Mouse (Mus musculus): ENCODE results near the gene Olfr1295. TPM values are rescaled to one million over a fixed set of nuclear protein-coding genes. Genes with fewer than 3 reads are reported as not detected.

Olfr1295 gene
- polyA plus RNA-seq (2015; fragmentation: Nextera tagmentation; extraction: Ambion mirVana), result not detected in 2 replicates

GRCm38 (mm10) chr2:111569581-111569980, at the start of gene Olfr1295:
Gene Olfr1295 (minus strand): TSS chr2:111569681.

GRCm38 (mm10) chr2:111540191-111540590, 29.3 kb downstream of the Olfr1295 start, which contains the start of gene Olfr1294:
Gene Olfr1294 (minus strand): TSS chr2:111540291.

DNA sequence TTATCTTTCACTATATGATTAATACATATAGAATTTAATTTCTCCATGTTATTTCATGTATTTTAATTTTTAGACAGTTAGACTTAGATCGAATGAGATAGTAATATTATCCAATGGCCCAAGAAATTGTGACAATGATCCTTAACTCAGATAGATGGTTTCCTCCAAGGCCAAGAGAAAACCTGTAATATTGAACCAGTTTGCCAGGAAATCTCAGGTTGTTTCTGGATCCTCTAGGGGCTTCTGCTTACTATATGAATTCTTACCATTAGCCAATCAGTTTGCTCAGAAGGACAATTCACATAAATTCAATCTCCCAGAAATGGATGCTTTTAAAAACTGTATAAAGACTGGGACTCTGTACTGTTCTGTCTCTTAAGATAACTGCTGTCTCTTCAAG, 44.6 kb downstream of the Olfr1295 start, which contains the start of gene Olfr1293-ps:
Gene Olfr1293-ps, plus strand, starts transcription at position 301 of the 400 bp plus-strand sequence.

Other genes with a start within 250 kb of the Olfr1295 start
- gene Olfr1281, start 243.2 kb downstream of the Olfr1295 start, polyA plus RNA-seq (2015; fragmentation: Nextera tagmentation; extraction: Ambion mirVana), result not detected in 2 replicates
- gene Olfr1282, start 233.6 kb downstream of the Olfr1295 start, polyA plus RNA-seq (2015; fragmentation: Nextera tagmentation; extraction: Ambion mirVana), result not detected in 2 replicates
- gene Olfr1283, start 202.9 kb downstream of the Olfr1295 start, polyA plus RNA-seq (2015; fragmentation: Nextera tagmentation; extraction: Ambion mirVana), result not detected in 2 replicates
- gene Olfr1284, start 194.2 kb downstream of the Olfr1295 start, polyA plus RNA-seq (2015; fragmentation: Nextera tagmentation; extraction: Ambion mirVana), result not detected in 2 replicates
- gene Olfr1286, start 146.6 kb downstream of the Olfr1295 start, polyA plus RNA-seq (2015; fragmentation: Nextera tagmentation; extraction: Ambion mirVana), result not detected in 2 replicates
- gene Olfr1287, start 120.5 kb downstream of the Olfr1295 start, polyA plus RNA-seq (2015; fragmentation: Nextera tagmentation; extraction: Ambion mirVana), result not detected in 2 replicates
- gene Olfr1288, start 95.6 kb downstream of the Olfr1295 start, polyA plus RNA-seq (2015; fragmentation: Nextera tagmentation; extraction: Ambion mirVana), result not detected in 2 replicates
- not detected in 2 replicates for gene Olfr1289, start 88.9 kb downstream of the Olfr1295 start, polyA plus RNA-seq (2015; fragmentation: Nextera tagmentation; extraction: Ambion mirVana)
- gene Olfr1290, start 75.9 kb downstream of the Olfr1295 start, polyA plus RNA-seq (2015; fragmentation: Nextera tagmentation; extraction: Ambion mirVana), result not detected in 2 replicates
- not detected in 2 replicates for gene Olfr1291-ps1, start 72.5 kb downstream of the Olfr1295 start, polyA plus RNA-seq (2015; fragmentation: Nextera tagmentation; extraction: Ambion mirVana)
- gene Olfr1293-ps, start 44.5 kb downstream of the Olfr1295 start, polyA plus RNA-seq (2015; fragmentation: Nextera tagmentation; extraction: Ambion mirVana), result not detected in 2 replicates
- gene Olfr1294, start 29.4 kb downstream of the Olfr1295 start, polyA plus RNA-seq (2015; fragmentation: Nextera tagmentation; extraction: Ambion mirVana), result not detected in 2 replicates
- not detected in 2 replicates for gene Olfr1297, start 56.8 kb upstream of the Olfr1295 start, polyA plus RNA-seq (2015; fragmentation: Nextera tagmentation; extraction: Ambion mirVana)
- not detected in 2 replicates for gene Olfr1298, start 79.5 kb upstream of the Olfr1295 start, polyA plus RNA-seq (2015; fragmentation: Nextera tagmentation; extraction: Ambion mirVana)
- gene Olfr1299, start 91.7 kb upstream of the Olfr1295 start, polyA plus RNA-seq (2015; fragmentation: Nextera tagmentation; extraction: Ambion mirVana), result not detected in 2 replicates
- not detected in 2 replicates for gene Olfr1301, start 181.3 kb upstream of the Olfr1295 start, polyA plus RNA-seq (2015; fragmentation: Nextera tagmentation; extraction: Ambion mirVana)
- gene Olfr1302, start 207.7 kb upstream of the Olfr1295 start, polyA plus RNA-seq (2015; fragmentation: Nextera tagmentation; extraction: Ambion mirVana), result not detected in 2 replicates